Mouse (Mus musculus) hindbrain, embryonic 13.5 days (tissue): ENCODE data around the gene Ppp1r11. TPM values are rescaled to one million over a fixed set of nuclear protein-coding genes. Genes with fewer than 3 reads are reported as not detected.
A peak's percentile ranks its signal among the peaks of the same experiment; 100 is the strongest.

Experiments
- ATAC-seq: fragments of 200-750 bp; cut with Nextera tagmentation; 2 replicates; pipeline ENCODE4 v1.8.0; 2017; ENCODE audit warnings: moderate TSS enrichment; ENCODE audit not compliant: low FRiP score
- H3K27ac ChIP-seq: fragments of 300-500 bp; sonication (generic); 2 replicates; pipeline ENCODE4 v1.5.1; 2015; ENCODE audit warnings: inconsistent platforms, mild to moderate bottlenecking, moderate library complexity
- H3K27me3 ChIP-seq: fragments of 300-500 bp; sonication (generic); 2 replicates; pipeline ENCODE4 v1.6.1; 2015; ENCODE audit warnings: mild to moderate bottlenecking, inconsistent platforms
- H3K36me3 ChIP-seq: fragments of 300-500 bp; sonication (generic); 2 replicates; pipeline ENCODE4 v1.6.1; 2015; ENCODE audit warnings: mild to moderate bottlenecking, inconsistent platforms
- H3K4me1 ChIP-seq: fragments of 300-500 bp; sonication (generic); replicated peaks from 2 replicates; pipeline ENCODE4 v1.6.1; 2015; ENCODE audit warnings: inconsistent platforms
- H3K4me2 ChIP-seq: fragments of 300-500 bp; sonication (generic); 2 replicates; pipeline ENCODE4 v1.6.1; 2015; ENCODE audit warnings: inconsistent platforms, mild to moderate bottlenecking, moderate library complexity
- H3K4me3 ChIP-seq: fragments of 300-500 bp; sonication (generic); 2 replicates; pipeline ENCODE4 v1.5.1; 2015; ENCODE audit warnings: mild to moderate bottlenecking, inconsistent platforms
- H3K9ac ChIP-seq: fragments of 300-500 bp; sonication (generic); 2 replicates; pipeline ENCODE4 v1.6.1; 2015; ENCODE audit warnings: mild to moderate bottlenecking, inconsistent platforms
- H3K9me3 ChIP-seq: fragments of 300-500 bp; sonication (generic); 2 replicates; pipeline ENCODE4 v1.6.1; 2016; ENCODE audit warnings: inconsistent platforms
- WGBS: fragments of 180-500 bp; shearing (Covaris S2); methylation state at CpG from one replicate; pipeline ENCODE4 v1.1.7; 2015; 5-methylcytosine and 5-hydroxymethylcytosine counted together
- polyA plus RNA-seq: library from polyadenylated mRNA; unstranded; fragments of >200 nt; fragmentation: Nextera tagmentation; extraction: Ambion mirVana; gene quantifications from 2 replicates; pipeline ENCODE4 v1.2.1, GENCODE M21; 2015

Ppp1r11 gene
- polyA plus RNA-seq, 1 experiment from 2014 or later: 169 TPM

GRCm38 (mm10) chr17:36982253-36983155, 31.0 kb upstream of the Ppp1r11 start:
- no peak overlapping the region for H3K27ac ChIP-seq
- no peaks in the 10 kb centered on the region for H3K36me3 ChIP-seq
- no peak for ATAC-seq
- no peak overlapping the region for H3K9ac ChIP-seq
- no peak overlapping the region for H3K4me3 ChIP-seq
- WGBS: 47% methylated on average over 5 of the region's 5 CpGs
- H3K4me1 ChIP-seq: peaks cover 3% of the 10 kb centered on the region; the same call in 1 of the 2 replicates
- no peaks in the 10 kb centered on the region for H3K9me3 ChIP-seq
- no peak overlapping the region for H3K4me2 ChIP-seq
- peaks cover 24% of the 10 kb centered on the region for H3K27me3 ChIP-seq

- no peak for ATAC-seq
- Histone ChIP-seq H3K4me2 (no peak overlapping the region), H3K27ac (no peak overlapping the region), H3K36me3 (no peaks in the 10 kb centered on the region), H3K9ac (no peak overlapping the region), H3K4me3 (no peak overlapping the region), H3K9me3 (no peaks in the 10 kb centered on the region), H3K27me3 (peaks cover 18% of the 10 kb centered on the region), H3K4me1 (peaks cover 3% of the 10 kb centered on the region; the same call in 1 of the 2 replicates)
- 17% methylated on average over 4 of the region's 4 CpGs for WGBS
These were observed 30.3 kb upstream of the Ppp1r11 start for GRCm38 (mm10) chr17:36981845-36982244.

GRCm38 (mm10) chr17:36981221-36981813, 29.8 kb upstream of the Ppp1r11 start, which contains the start of gene 2410137M14Rik:
TSS of gene 2410137M14Rik (minus strand) at chr17:36981237.
- Histone ChIP-seq H3K27me3 (peaks cover 18% of the 10 kb centered on the region), H3K27ac (no peak within 1 kb of the TSS), H3K4me2 (0 out of 2 replicates have a peak within 1 kb of the TSS, but pooled peaks have one; percentile 15), H3K4me1 (peaks cover 3% of the 10 kb centered on the region; the same call in 1 of the 2 replicates), H3K36me3 (no peaks in the 10 kb centered on the region), H3K4me3 (no peak within 1 kb of the TSS), H3K9ac (no peak within 1 kb of the TSS), H3K9me3 (no peaks in the 10 kb centered on the region)
- 0 out of 2 replicates have a peak, but pooled peaks have one; percentile 49 for ATAC-seq
- WGBS: 20% methylated on average over 18 of the region's 18 CpGs

GRCm38 (mm10) chr17:36973271-36973787, 21.8 kb upstream of the Ppp1r11 start:
- WGBS: 79% methylated on average over 8 of the region's 8 CpGs
- Histone ChIP-seq H3K4me1 (no peaks in the 10 kb centered on the region), H3K4me2 (no peak overlapping the region), H3K9ac (no peak overlapping the region), H3K4me3 (no peak overlapping the region), H3K9me3 (no peaks in the 10 kb centered on the region), H3K36me3 (no peaks in the 10 kb centered on the region), H3K27me3 (no peaks in the 10 kb centered on the region), H3K27ac (no peak overlapping the region)
- ATAC-seq: no peak

GRCm38 (mm10) chr17:36972791-36973190, 21.2 kb upstream of the Ppp1r11 start:
- Histone ChIP-seq H3K27ac (no peak overlapping the region), H3K4me1 (no peaks in the 10 kb centered on the region), H3K36me3 (no peaks in the 10 kb centered on the region), H3K4me2 (no peak overlapping the region), H3K4me3 (no peak overlapping the region), H3K9me3 (no peaks in the 10 kb centered on the region), H3K9ac (no peak overlapping the region), H3K27me3 (no peaks in the 10 kb centered on the region)
- 81% methylated on average over 3 of the region's 3 CpGs for WGBS
- ATAC-seq: no peak

GRCm38 (mm10) chr17:36971172-36971850, 19.8 kb upstream of the Ppp1r11 start:
- Histone ChIP-seq H3K4me1 (no peaks in the 10 kb centered on the region), H3K27ac (no peak overlapping the region), H3K9me3 (no peaks in the 10 kb centered on the region), H3K4me2 (no peak overlapping the region), H3K27me3 (no peaks in the 10 kb centered on the region), H3K4me3 (no peak overlapping the region), H3K9ac (no peak overlapping the region), H3K36me3 (no peaks in the 10 kb centered on the region)
- ATAC-seq: no peak
- 92% methylated on average over 6 of the region's 6 CpGs for WGBS

GRCm38 (mm10) chr17:36970316-36970890, 18.9 kb upstream of the Ppp1r11 start:
- Histone ChIP-seq H3K4me3 (no peak overlapping the region), H3K36me3 (no peaks in the 10 kb centered on the region), H3K9ac (no peak overlapping the region), H3K4me1 (no peaks in the 10 kb centered on the region), H3K27me3 (no peaks in the 10 kb centered on the region), H3K27ac (no peak overlapping the region), H3K4me2 (no peak overlapping the region), H3K9me3 (no peaks in the 10 kb centered on the region)
- 85% methylated on average over 14 of the region's 14 CpGs for WGBS
- no peak for ATAC-seq

GRCm38 (mm10) chr17:36966875-36967274, 15.3 kb upstream of the Ppp1r11 start:
- no peaks in the 10 kb centered on the region for H3K9me3 ChIP-seq
- H3K36me3 ChIP-seq: no peaks in the 10 kb centered on the region
- H3K27ac ChIP-seq: no peak overlapping the region
- no peak overlapping the region for H3K4me2 ChIP-seq
- H3K9ac ChIP-seq: no peak overlapping the region
- H3K27me3 ChIP-seq: no peaks in the 10 kb centered on the region
- no peak overlapping the region for H3K4me3 ChIP-seq
- 83% methylated on average over 1 of the region's 1 CpGs for WGBS
- no peak for ATAC-seq
- no peaks in the 10 kb centered on the region for H3K4me1 ChIP-seq

GRCm38 (mm10) chr17:36961125-36961524, 9.6 kb upstream of the Ppp1r11 start:
- Histone ChIP-seq H3K9ac (no peak overlapping the region), H3K27ac (no peak overlapping the region), H3K9me3 (no peaks in the 10 kb centered on the region), H3K4me1 (peaks cover 23% of the 10 kb centered on the region), H3K36me3 (peaks cover 3% of the 10 kb centered on the region; the same call in 1 of the 2 replicates), H3K4me3 (no peak overlapping the region), H3K4me2 (no peak overlapping the region), H3K27me3 (no peaks in the 10 kb centered on the region)
- ATAC-seq: no peak
- WGBS: 80% methylated on average over 1 of the region's 1 CpGs

- peak; percentile 43 for ATAC-seq
- H3K4me3 ChIP-seq: peak overlapping the region; percentile 69
- no peaks in the 10 kb centered on the region for H3K9me3 ChIP-seq
- peaks cover 23% of the 10 kb centered on the region for H3K4me1 ChIP-seq
- peak overlapping the region; percentile 78 for H3K27ac ChIP-seq
- 10% methylated on average over 12 of the region's 12 CpGs for WGBS
- peaks cover 6% of the 10 kb centered on the region; the same call in 1 of the 2 replicates for H3K36me3 ChIP-seq
- H3K9ac ChIP-seq: peak overlapping the region; percentile 77
- H3K4me2 ChIP-seq: peak overlapping the region; percentile 70
- H3K27me3 ChIP-seq: no peaks in the 10 kb centered on the region
These were observed 7.3 kb upstream of the Ppp1r11 start for GRCm38 (mm10) chr17:36958884-36959283.

GRCm38 (mm10) chr17:36957999-36958743, 6.6 kb upstream of the Ppp1r11 start, which contains the start of the genes Znrd1 and Znrd1as:
TSS of gene Znrd1 (minus strand) at chr17:36958559.
TSS of gene Znrd1as (plus strand) at chr17:36958592.
- Histone ChIP-seq H3K27me3 (no peaks in the 10 kb centered on the region), H3K4me3 (peak within 1 kb of the TSS; percentile 69), H3K36me3 (peaks cover 6% of the 10 kb centered on the region; the same call in 1 of the 2 replicates), H3K27ac (peak within 1 kb of the TSS; percentile 87), H3K4me1 (peaks cover 23% of the 10 kb centered on the region), H3K9me3 (no peaks in the 10 kb centered on the region), H3K9ac (peak within 1 kb of the TSS; percentile 85), H3K4me2 (peak within 1 kb of the TSS; percentile 70)
- under 1% methylated on average over 46 of the region's 46 CpGs for WGBS
- ATAC-seq: peak; percentile 98
